Mouse (Mus musculus) midbrain, embryonic 14.5 days (tissue): ENCODE data around the gene S1pr2. TPM values are rescaled to one million over a fixed set of nuclear protein-coding genes. Genes with fewer than 3 reads are reported as not detected.
A peak's percentile ranks its signal among the peaks of the same experiment; 100 is the strongest.

Experiments
- ATAC-seq: fragments of 200-750 bp; cut with Nextera tagmentation; 2 replicates; pipeline ENCODE4 v1.8.0; 2017; ENCODE audit warnings: moderate number of reproducible peaks, moderate library complexity; ENCODE audit not compliant: low FRiP score, low TSS enrichment
- DNase-seq: peaks from one replicate; pipeline ENCODE4 v3.0.0-alpha.2; 2015
- H3K27ac ChIP-seq: fragments of 300-500 bp; sonication (generic); replicated peaks from 2 replicates; pipeline ENCODE4 v1.5.1; 2014; ENCODE audit warnings: mild to moderate bottlenecking, low read depth, low read length, moderate library complexity
- H3K27me3 ChIP-seq: fragments of 300-500 bp; sonication (generic); 2 replicates; pipeline ENCODE4 v1.6.1; 2014; ENCODE audit warnings: low read length, control low read depth, mixed read lengths; ENCODE audit not compliant: control insufficient read depth, insufficient read depth
- H3K36me3 ChIP-seq: fragments of 300-500 bp; sonication (generic); 2 replicates; pipeline ENCODE4 v1.6.1; 2014; ENCODE audit warnings: low read length, control low read depth; ENCODE audit not compliant: control insufficient read depth, insufficient read depth
- H3K4me1 ChIP-seq: fragments of 300-500 bp; sonication (generic); 2 replicates; pipeline ENCODE4 v1.6.1; 2014; ENCODE audit warnings: mild to moderate bottlenecking, antibody characterized with exemption, low read length, control low read depth; ENCODE audit not compliant: control insufficient read depth, insufficient read depth
- H3K4me2 ChIP-seq: fragments of 300-500 bp; sonication (generic); 2 replicates; pipeline ENCODE4 v1.6.1; 2014; ENCODE audit warnings: mild to moderate bottlenecking, low read length, moderate library complexity
- H3K4me3 ChIP-seq: fragments of 300-500 bp; sonication (generic); replicated peaks from 2 replicates; pipeline ENCODE4 v1.5.1; 2014; ENCODE audit warnings: low read depth, low read length
- H3K9ac ChIP-seq: fragments of 300-500 bp; sonication (generic); replicated peaks from 2 replicates; pipeline ENCODE4 v1.6.1; 2014; ENCODE audit warnings: mild to moderate bottlenecking, low read length, moderate library complexity
- H3K9me3 ChIP-seq: fragments of 300-500 bp; sonication (generic); 2 replicates; pipeline ENCODE4 v1.6.1; 2016; ENCODE audit warnings: low read length, control low read depth, mixed read lengths; ENCODE audit not compliant: control insufficient read depth
- WGBS: fragments of 180-500 bp; shearing (Covaris S2); extraction: QIAGEN DNeasy Blood & Tissue Kit; methylation state at CpG from one replicate; pipeline ENCODE4 v1.1.7; 2014; 5-methylcytosine and 5-hydroxymethylcytosine counted together
- polyA plus RNA-seq: library from polyadenylated mRNA; unstranded; fragments of >200 nt; fragmentation: Nextera tagmentation; extraction: Ambion mirVana; gene quantifications from 2 replicates; pipeline ENCODE4 v1.2.1, GENCODE M21; 2014

S1pr2 gene
- polyA plus RNA-seq, 1 experiment from 2014 or later = 10.8 TPM

- H3K36me3 ChIP-seq = peaks cover 11% of the 10 kb centered on the region
- no peaks in the 10 kb centered on the region for H3K4me1 ChIP-seq
- no peak overlapping the region for H3K4me3 ChIP-seq
- H3K9ac ChIP-seq = no peak overlapping the region
- no peaks in the 10 kb centered on the region for H3K9me3 ChIP-seq
- no peak for ATAC-seq
- no peak overlapping the region for H3K27ac ChIP-seq
- no peak for DNase-seq
- no peak overlapping the region for H3K4me2 ChIP-seq
- 90% methylated on average over 4 of the region's 4 CpGs for WGBS
- no peaks in the 10 kb centered on the region for H3K27me3 ChIP-seq
Measured at GRCm38 (mm10) chr9:20965606-20966005, 11.0 kb downstream of the S1pr2 start.

- no peak overlapping the region for H3K27ac ChIP-seq
- no peak overlapping the region for H3K4me2 ChIP-seq
- H3K36me3 ChIP-seq = no peaks in the 10 kb centered on the region
- H3K9ac ChIP-seq = no peak overlapping the region
- no peak for ATAC-seq
- WGBS = 80% methylated on average over 9 of the region's 9 CpGs
- no peaks in the 10 kb centered on the region for H3K9me3 ChIP-seq
- no peaks in the 10 kb centered on the region for H3K27me3 ChIP-seq
- DNase-seq = no peak
- H3K4me3 ChIP-seq = no peak overlapping the region
- no peaks in the 10 kb centered on the region for H3K4me1 ChIP-seq
Measured at GRCm38 (mm10) chr9:20961557-20961956, 15.0 kb downstream of the S1pr2 start.

- H3K27ac ChIP-seq = no peak within 1 kb of the TSS
- H3K27me3 ChIP-seq = no peaks in the 10 kb centered on the region
- H3K9ac ChIP-seq = no peak within 1 kb of the TSS
- H3K4me1 ChIP-seq = no peaks in the 10 kb centered on the region
- no peaks in the 10 kb centered on the region for H3K36me3 ChIP-seq
- no peak for DNase-seq
- H3K4me2 ChIP-seq = no peak within 1 kb of the TSS
- ATAC-seq = no peak
- 95% methylated on average over 2 of the region's 2 CpGs for WGBS
- H3K4me3 ChIP-seq = no peak within 1 kb of the TSS
- no peaks in the 10 kb centered on the region for H3K9me3 ChIP-seq
Measured at GRCm38 (mm10) chr9:20959430-20959938, 17.1 kb downstream of the S1pr2 start, which contains the start of gene Dnmt1. TSS of gene Dnmt1 (minus strand) at chr9:20959888.

GRCm38 (mm10) chr9:20956989-20957388 is 19.6 kb downstream of the S1pr2 start:
- DNase-seq (no peak), ATAC-seq (no peak)
- Histone ChIP-seq H3K9ac (no peak overlapping the region), H3K27ac (no peak overlapping the region), H3K4me3 (no peak overlapping the region), H3K9me3 (no peaks in the 10 kb centered on the region), H3K4me2 (no peak overlapping the region), H3K36me3 (no peaks in the 10 kb centered on the region), H3K27me3 (no peaks in the 10 kb centered on the region), H3K4me1 (no peaks in the 10 kb centered on the region)
- 78% methylated on average over 3 of the region's 3 CpGs for WGBS

DNA sequence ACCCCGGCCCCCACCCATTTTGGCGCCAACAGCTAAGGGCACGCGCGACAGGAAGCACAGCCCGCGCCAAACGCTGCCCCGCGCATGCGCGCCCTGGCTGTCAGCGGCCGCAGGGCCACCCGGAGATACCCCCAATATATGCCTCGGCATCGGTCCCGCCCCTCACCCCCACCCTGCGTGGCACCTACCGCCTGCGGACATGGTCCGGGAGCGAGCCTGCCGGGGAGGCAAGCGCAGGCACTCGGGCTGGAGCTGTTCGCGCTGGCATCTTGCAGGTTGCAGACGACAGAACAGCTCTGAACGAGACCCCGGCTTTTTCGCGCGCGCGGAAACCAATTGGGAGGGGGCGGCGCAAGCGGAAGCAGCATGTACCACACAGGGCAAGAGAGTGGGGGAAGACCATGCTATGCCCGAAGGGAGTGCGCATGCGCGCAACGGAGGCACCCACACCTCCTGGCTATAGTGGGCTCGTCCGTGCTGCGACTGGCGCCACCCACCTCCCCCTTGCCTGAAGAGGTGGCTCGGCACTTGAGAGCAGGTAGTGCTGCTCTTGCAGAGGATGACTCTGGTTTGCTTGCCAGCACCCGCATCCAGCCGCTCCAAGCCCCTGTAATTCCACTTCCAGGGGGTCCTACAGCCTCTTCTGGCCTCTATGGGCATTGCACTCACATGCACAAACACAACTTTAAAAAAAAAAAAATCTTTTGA is 23.9 kb downstream of the S1pr2 start:
- H3K4me1 ChIP-seq = peaks cover 11% of the 10 kb centered on the region
- no peaks in the 10 kb centered on the region for H3K36me3 ChIP-seq
- peak overlapping the region; percentile 87 for H3K27ac ChIP-seq
- H3K4me2 ChIP-seq = peak overlapping the region; percentile 90
- peak overlapping the region; percentile 80 for H3K4me3 ChIP-seq
- peak overlapping the region; percentile 70 for H3K9ac ChIP-seq
- DNase-seq (peak; percentile 99), ATAC-seq (peak; percentile 95)
- H3K9me3 ChIP-seq = no peaks in the 10 kb centered on the region
- no peaks in the 10 kb centered on the region for H3K27me3 ChIP-seq
- under 1% methylated on average over 51 of the region's 51 CpGs for WGBS

- H3K4me1 ChIP-seq = peaks cover 11% of the 10 kb centered on the region
- no peaks in the 10 kb centered on the region for H3K9me3 ChIP-seq
- ATAC-seq (peak; percentile 77), DNase-seq (no peak)
- no peaks in the 10 kb centered on the region for H3K36me3 ChIP-seq
- peak overlapping the region; percentile 80 for H3K4me3 ChIP-seq
- peak overlapping the region; percentile 87 for H3K27ac ChIP-seq
- H3K27me3 ChIP-seq = no peaks in the 10 kb centered on the region
- H3K4me2 ChIP-seq = peak overlapping the region; percentile 90
- under 1% methylated on average over 17 of the region's 17 CpGs for WGBS
- peak overlapping the region; percentile 70 for H3K9ac ChIP-seq
Measured at GRCm38 (mm10) chr9:20951966-20952519, 24.5 kb downstream of the S1pr2 start.

DNA sequence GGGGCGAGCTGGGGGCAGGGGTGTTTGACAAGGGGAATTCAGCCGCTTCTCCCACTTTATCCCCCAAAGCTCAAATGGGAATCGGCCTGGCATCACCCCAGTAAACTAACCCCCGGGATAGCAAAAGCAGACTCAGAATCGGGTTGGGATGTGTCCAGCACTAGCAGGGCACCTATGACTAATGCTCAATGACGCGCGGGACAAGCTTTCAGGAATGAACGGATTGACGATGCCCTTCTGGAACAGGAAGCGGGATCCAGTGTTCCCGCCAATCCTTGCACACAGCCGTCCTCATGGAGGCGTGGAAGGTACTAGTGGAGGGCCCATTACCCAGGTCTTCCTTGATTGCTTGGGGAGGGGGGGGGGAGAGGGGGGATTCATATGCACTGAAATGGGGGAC is 25.1 kb downstream of the S1pr2 start:
- WGBS = 19% methylated on average over 14 of the region's 14 CpGs
- DNase-seq (peak; percentile 6), ATAC-seq (no peak)
- Histone ChIP-seq H3K4me2 (peak overlapping the region; percentile 90), H3K27me3 (no peaks in the 10 kb centered on the region), H3K9ac (peak overlapping the region; percentile 70), H3K36me3 (0 out of 2 replicates have a peak, but pooled peaks cover 2% of the 10 kb centered on the region), H3K4me1 (peaks cover 11% of the 10 kb centered on the region), H3K27ac (peak overlapping the region; percentile 87; the same call in 1 of the 2 replicates), H3K9me3 (no peaks in the 10 kb centered on the region), H3K4me3 (peak overlapping the region; percentile 80)

DNA sequence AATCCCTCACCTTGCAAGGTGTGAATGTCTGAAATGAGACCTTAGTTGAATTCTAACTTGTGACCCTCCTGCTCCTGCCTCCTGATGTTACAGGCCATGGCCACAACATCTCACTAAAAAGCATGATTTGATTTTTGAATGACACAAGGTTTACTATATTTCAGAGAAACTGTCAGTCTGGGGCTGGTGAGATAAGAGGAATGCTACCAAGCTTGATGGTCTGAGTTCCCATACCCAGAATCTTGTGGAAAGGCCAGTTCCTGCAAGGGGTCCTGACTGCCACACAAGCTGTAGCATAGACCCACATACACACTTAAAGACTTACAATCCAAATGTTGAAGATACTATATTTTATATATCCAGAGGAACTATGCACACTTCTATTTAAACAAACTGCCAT is 26.2 kb downstream of the S1pr2 start:
- 0 out of 2 replicates have a peak, but pooled peaks cover 2% of the 10 kb centered on the region for H3K36me3 ChIP-seq
- no peaks in the 10 kb centered on the region for H3K27me3 ChIP-seq
- ATAC-seq (no peak), DNase-seq (no peak)
- H3K9ac ChIP-seq = no peak overlapping the region
- H3K4me1 ChIP-seq = peaks cover 11% of the 10 kb centered on the region
- H3K4me3 ChIP-seq = no peak overlapping the region
- peak overlapping the region; percentile 90; the same call in 1 of the 2 replicates for H3K4me2 ChIP-seq
- H3K9me3 ChIP-seq = no peaks in the 10 kb centered on the region
- H3K27ac ChIP-seq = no peak overlapping the region
